Mouse (Mus musculus): ENCODE data around the gene Mrvi1. TPM values are rescaled to one million over a fixed set of nuclear protein-coding genes. Genes with fewer than 3 reads are reported as not detected.

The Mrvi1 gene
- polyA plus RNA-seq, 1 experiment from 2014 or later: 1.3 TPM

DNA sequence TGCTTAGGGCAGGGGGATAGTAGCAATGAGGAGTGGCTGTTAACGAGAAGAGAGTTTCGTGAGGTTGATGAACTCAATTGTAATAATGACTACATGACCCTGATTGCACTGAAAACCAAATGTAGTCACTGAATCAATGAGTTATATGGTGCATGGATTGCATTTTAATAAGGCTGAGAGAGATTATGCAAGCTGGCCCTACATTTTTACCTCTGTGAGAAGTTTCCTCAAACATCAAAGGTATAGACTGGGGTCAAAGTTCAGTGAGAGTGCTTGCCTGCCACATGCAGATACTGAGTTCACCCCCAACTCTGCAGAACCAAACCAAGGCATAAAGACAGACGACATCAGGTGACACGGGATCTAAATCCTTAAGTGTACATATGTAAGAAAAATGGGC is 14.9 kb downstream of the Mrvi1 start:
- H3K4me1 ChIP-seq: 0 out of 2 replicates have a peak, but pooled peaks cover 3% of the 10 kb centered on the region
- H3K4me2 ChIP-seq (replicated peaks): no peak overlapping the region
- H3K36me3 ChIP-seq: no peaks in the 10 kb centered on the region
- H3K27me3 ChIP-seq: no peaks in the 10 kb centered on the region
- 84% methylated on average over 4 of the region's 4 CpGs for WGBS
- no peak overlapping the region for H3K27ac ChIP-seq
- no peak for ATAC-seq (ENCODE audit: low FRiP score)
- no peak overlapping the region for H3K9ac ChIP-seq
- no peaks in the 10 kb centered on the region for H3K9me3 ChIP-seq (replicated peaks)
- no peak overlapping the region for H3K4me3 ChIP-seq

- Histone ChIP-seq H3K27me3 (no peaks in the 10 kb centered on the region), H3K4me3 (no peak overlapping the region), H3K4me2 (replicated peaks) (no peak overlapping the region), H3K9me3 (replicated peaks) (no peaks in the 10 kb centered on the region), H3K9ac (no peak overlapping the region), H3K36me3 (no peaks in the 10 kb centered on the region), H3K27ac (no peak overlapping the region), H3K4me1 (0 out of 2 replicates have a peak, but pooled peaks cover 3% of the 10 kb centered on the region)
- ATAC-seq (ENCODE audit: low FRiP score): no peak
- WGBS: 95% methylated on average over 5 of the region's 5 CpGs
These were observed 15.4 kb downstream of the Mrvi1 start for GRCm38 (mm10) chr7:110966853-110967252.

GRCm38 (mm10) chr7:110965387-110965786 is 16.9 kb downstream of the Mrvi1 start:
- no peak for ATAC-seq (ENCODE audit: low FRiP score)
- no peaks in the 10 kb centered on the region for H3K9me3 ChIP-seq (replicated peaks)
- H3K27ac ChIP-seq: no peak overlapping the region
- H3K4me2 ChIP-seq (replicated peaks): no peak overlapping the region
- no peak overlapping the region for H3K4me3 ChIP-seq
- no peaks in the 10 kb centered on the region for H3K27me3 ChIP-seq
- no peaks in the 10 kb centered on the region for H3K36me3 ChIP-seq
- 0 out of 2 replicates have a peak, but pooled peaks cover 3% of the 10 kb centered on the region for H3K4me1 ChIP-seq
- WGBS: 71% methylated on average over 3 of the region's 3 CpGs
- H3K9ac ChIP-seq: no peak overlapping the region

GRCm38 (mm10) chr7:110963655-110963997 is 18.6 kb downstream of the Mrvi1 start:
- no peaks in the 10 kb centered on the region for H3K9me3 ChIP-seq (replicated peaks)
- no peak overlapping the region for H3K4me2 ChIP-seq (replicated peaks)
- H3K9ac ChIP-seq: no peak overlapping the region
- H3K27me3 ChIP-seq: no peaks in the 10 kb centered on the region
- ATAC-seq (ENCODE audit: low FRiP score): no peak
- 82% methylated on average over 3 of the region's 3 CpGs for WGBS
- no peaks in the 10 kb centered on the region for H3K36me3 ChIP-seq
- 0 out of 2 replicates have a peak, but pooled peaks cover 3% of the 10 kb centered on the region for H3K4me1 ChIP-seq
- no peak overlapping the region for H3K4me3 ChIP-seq
- no peak overlapping the region for H3K27ac ChIP-seq

DNA sequence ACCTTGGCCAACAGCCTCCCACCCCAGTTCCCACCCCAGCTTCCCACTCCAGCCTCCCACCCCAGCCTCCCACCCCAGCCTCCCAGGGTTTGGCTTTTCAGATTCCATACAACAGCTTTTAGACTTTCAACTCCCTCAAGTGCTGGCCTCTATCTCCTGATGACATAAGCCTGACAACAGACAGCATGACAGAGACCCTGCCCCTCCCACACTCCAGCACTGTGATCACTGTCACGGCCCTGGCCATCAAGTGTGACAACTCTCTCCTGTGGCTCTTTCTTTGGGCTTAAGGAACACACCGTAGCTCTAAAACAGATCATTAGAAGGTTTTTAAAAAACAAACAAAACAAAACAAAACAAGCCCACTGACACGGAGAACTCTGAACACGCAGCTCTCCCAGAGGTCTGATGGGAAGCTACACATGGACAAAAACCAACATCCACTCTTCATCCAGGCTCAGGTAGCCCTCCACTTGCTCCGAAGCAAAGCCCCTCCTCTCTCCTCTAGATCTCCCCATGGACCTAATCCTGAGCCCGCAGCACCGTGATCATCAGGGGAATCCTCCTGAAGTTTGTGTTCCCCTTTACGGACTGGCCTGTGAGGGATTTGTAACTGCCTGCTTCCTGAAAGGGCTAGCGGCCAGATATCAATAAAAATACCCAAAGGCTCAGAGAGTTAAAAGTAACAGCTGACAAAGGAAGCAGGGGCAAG is 19.2 kb downstream of the Mrvi1 start:
- no peaks in the 10 kb centered on the region for H3K9me3 ChIP-seq (replicated peaks)
- 0 out of 2 replicates have a peak, but pooled peaks cover 3% of the 10 kb centered on the region for H3K4me1 ChIP-seq
- H3K4me3 ChIP-seq: no peak overlapping the region
- WGBS: 65% methylated on average over 9 of the region's 9 CpGs
- H3K27ac ChIP-seq: no peak overlapping the region
- no peaks in the 10 kb centered on the region for H3K27me3 ChIP-seq
- no peak overlapping the region for H3K9ac ChIP-seq
- H3K36me3 ChIP-seq: no peaks in the 10 kb centered on the region
- no peak for ATAC-seq (ENCODE audit: low FRiP score)
- no peak overlapping the region for H3K4me2 ChIP-seq (replicated peaks)

GRCm38 (mm10) chr7:110962497-110962896 is 19.8 kb downstream of the Mrvi1 start:
- ATAC-seq (ENCODE audit: low FRiP score): no peak
- H3K4me2 ChIP-seq (replicated peaks): no peak overlapping the region
- 79% methylated on average over 3 of the region's 3 CpGs for WGBS
- H3K9ac ChIP-seq: no peak overlapping the region
- 0 out of 2 replicates have a peak, but pooled peaks cover 3% of the 10 kb centered on the region for H3K4me1 ChIP-seq
- no peaks in the 10 kb centered on the region for H3K27me3 ChIP-seq
- no peak overlapping the region for H3K4me3 ChIP-seq
- H3K9me3 ChIP-seq (replicated peaks): no peaks in the 10 kb centered on the region
- H3K36me3 ChIP-seq: no peaks in the 10 kb centered on the region
- H3K27ac ChIP-seq: no peak overlapping the region

- no peaks in the 10 kb centered on the region for H3K27me3 ChIP-seq
- no peaks in the 10 kb centered on the region for H3K36me3 ChIP-seq
- H3K9ac ChIP-seq: no peak overlapping the region
- H3K4me3 ChIP-seq: no peak overlapping the region
- ATAC-seq (ENCODE audit: low FRiP score): no peak
- no peak overlapping the region for H3K27ac ChIP-seq
- WGBS: 91% methylated on average over 14 of the region's 14 CpGs
- H3K4me2 ChIP-seq (replicated peaks): no peak overlapping the region
- H3K4me1 ChIP-seq: no peaks in the 10 kb centered on the region
- H3K9me3 ChIP-seq (replicated peaks): no peaks in the 10 kb centered on the region
These were observed 25.7 kb downstream of the Mrvi1 start for GRCm38 (mm10) chr7:110956422-110957170.

- no peaks in the 10 kb centered on the region for H3K36me3 ChIP-seq
- no peak overlapping the region for H3K4me3 ChIP-seq
- H3K9me3 ChIP-seq (replicated peaks): no peaks in the 10 kb centered on the region
- H3K4me2 ChIP-seq (replicated peaks): no peak overlapping the region
- no peak overlapping the region for H3K9ac ChIP-seq
- no peaks in the 10 kb centered on the region for H3K4me1 ChIP-seq
- WGBS: 84% methylated on average over 2 of the region's 2 CpGs
- H3K27ac ChIP-seq: no peak overlapping the region
- no peaks in the 10 kb centered on the region for H3K27me3 ChIP-seq
- no peak for ATAC-seq (ENCODE audit: low FRiP score)
These were observed 26.7 kb downstream of the Mrvi1 start for GRCm38 (mm10) chr7:110955576-110955975.

GRCm38 (mm10) chr7:110954072-110954858 is 28.0 kb downstream of the Mrvi1 start:
- no peak for ATAC-seq (ENCODE audit: low FRiP score)
- no peak overlapping the region for H3K9ac ChIP-seq
- no peaks in the 10 kb centered on the region for H3K27me3 ChIP-seq
- H3K4me1 ChIP-seq: no peaks in the 10 kb centered on the region
- H3K9me3 ChIP-seq (replicated peaks): no peaks in the 10 kb centered on the region
- no peak overlapping the region for H3K4me2 ChIP-seq (replicated peaks)
- no peak overlapping the region for H3K27ac ChIP-seq
- WGBS: 88% methylated on average over 6 of the region's 6 CpGs
- no peaks in the 10 kb centered on the region for H3K36me3 ChIP-seq
- H3K4me3 ChIP-seq: no peak overlapping the region

DNA sequence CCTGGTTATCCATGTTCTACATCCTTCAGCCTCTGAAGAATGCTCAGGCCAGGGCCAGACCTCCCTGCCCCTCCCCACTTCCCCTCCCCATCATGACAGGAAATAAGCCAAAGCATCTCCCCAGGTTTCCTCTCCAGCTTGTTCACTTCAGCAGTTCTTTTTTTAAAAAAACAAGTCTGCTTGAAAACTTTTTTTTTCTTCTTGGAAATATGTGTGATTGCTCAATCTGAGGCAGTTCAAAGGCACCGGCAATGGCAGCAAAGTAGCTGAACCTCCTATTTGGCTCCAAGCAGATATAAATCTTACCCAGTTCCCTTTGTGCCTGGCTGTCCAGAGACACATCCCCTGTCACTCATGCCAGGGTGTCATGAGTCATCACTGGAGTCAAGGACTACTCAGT is 29.1 kb downstream of the Mrvi1 start:
- Histone ChIP-seq H3K9me3 (replicated peaks) (no peaks in the 10 kb centered on the region), H3K27ac (no peak overlapping the region), H3K27me3 (no peaks in the 10 kb centered on the region), H3K9ac (no peak overlapping the region), H3K36me3 (no peaks in the 10 kb centered on the region), H3K4me3 (no peak overlapping the region), H3K4me2 (replicated peaks) (no peak overlapping the region), H3K4me1 (no peaks in the 10 kb centered on the region)
- no peak for ATAC-seq (ENCODE audit: low FRiP score)
- 78% methylated on average over 1 of the region's 1 CpGs for WGBS

GRCm38 (mm10) chr7:110950621-110950925 is 31.7 kb downstream of the Mrvi1 start:
- H3K36me3 ChIP-seq: no peaks in the 10 kb centered on the region
- no peak overlapping the region for H3K9ac ChIP-seq
- no peak overlapping the region for H3K4me3 ChIP-seq
- H3K9me3 ChIP-seq (replicated peaks): no peaks in the 10 kb centered on the region
- no peaks in the 10 kb centered on the region for H3K27me3 ChIP-seq
- no peak overlapping the region for H3K27ac ChIP-seq
- no peak for ATAC-seq (ENCODE audit: low FRiP score)
- H3K4me2 ChIP-seq (replicated peaks): no peak overlapping the region
- no peaks in the 10 kb centered on the region for H3K4me1 ChIP-seq

DNA sequence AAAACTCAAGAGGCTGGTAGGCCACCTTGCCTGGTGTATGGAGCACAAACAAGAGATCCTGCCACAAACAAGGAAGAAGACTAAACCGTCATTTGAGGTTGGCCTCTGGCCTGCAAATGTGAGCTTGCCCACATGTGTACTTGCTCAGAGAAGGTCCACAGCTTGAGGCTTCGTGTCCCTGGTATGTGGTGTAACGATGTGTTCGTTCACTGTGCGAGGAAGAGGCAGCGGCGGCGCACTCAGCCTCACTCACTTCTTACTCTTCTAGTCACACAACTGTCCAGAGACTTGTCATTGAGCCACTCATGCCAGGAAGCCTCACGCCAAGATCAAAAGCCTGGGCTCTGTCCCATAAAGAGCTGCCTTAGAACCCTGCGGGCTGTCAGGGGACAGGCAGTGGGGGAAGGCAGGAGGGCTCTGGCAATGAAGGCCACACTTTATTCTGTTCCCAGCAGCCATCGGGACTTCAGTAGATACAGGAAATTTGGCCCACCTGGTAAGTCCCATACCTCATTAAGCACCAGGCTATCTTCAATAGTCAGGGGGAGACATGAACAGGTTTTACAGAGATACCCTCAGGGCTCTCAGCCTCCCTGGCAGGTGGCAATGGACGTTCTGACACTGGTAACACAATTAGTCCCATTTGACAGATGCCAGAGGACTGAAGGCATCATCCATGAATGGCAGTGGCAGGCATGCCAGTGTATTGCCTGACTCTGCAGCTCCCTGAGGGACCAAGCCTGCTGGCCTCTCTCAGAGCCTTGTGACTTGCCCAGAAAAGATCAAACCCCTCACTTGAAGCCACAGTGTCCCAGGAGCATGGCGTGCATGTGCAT is 32.3 kb downstream of the Mrvi1 start:
- H3K27me3 ChIP-seq: no peaks in the 10 kb centered on the region
- 83% methylated on average over 13 of the region's 13 CpGs for WGBS
- no peak overlapping the region for H3K4me2 ChIP-seq (replicated peaks)
- H3K9ac ChIP-seq: no peak overlapping the region
- no peaks in the 10 kb centered on the region for H3K4me1 ChIP-seq
- H3K4me3 ChIP-seq: no peak overlapping the region
- no peak for ATAC-seq (ENCODE audit: low FRiP score)
- no peaks in the 10 kb centered on the region for H3K9me3 ChIP-seq (replicated peaks)
- H3K36me3 ChIP-seq: no peaks in the 10 kb centered on the region
- no peak overlapping the region for H3K27ac ChIP-seq

Measured in hindbrain, embryonic 12.5 days (tissue).